Mouse (Mus musculus) C2C12 (cell line): Measurements from ENCODE around the gene Notch4. TPM values are rescaled to one million over a fixed set of nuclear protein-coding genes. Genes with fewer than 3 reads are reported as not detected.

ENCODE experiments used
- H3K27me3 ChIP-seq: one replicate; pipeline ENCODE4 v1.6.1; 2011; ENCODE audit not compliant: control insufficient read depth, insufficient read depth, insufficient read length
- H3K36me3 ChIP-seq: one replicate; pipeline ENCODE4 v1.6.1; 2011; ENCODE audit not compliant: control insufficient read depth, insufficient read depth
- H3K4me3 ChIP-seq: one replicate; pipeline ENCODE4 v1.5.1; 2011; ENCODE audit warnings: mild to moderate bottlenecking, control low read depth; ENCODE audit not compliant: poor library complexity, insufficient read depth, severe bottlenecking
- H3K79me2 ChIP-seq: one replicate; pipeline ENCODE4 v1.6.1; 2011; ENCODE audit not compliant: control insufficient read depth, insufficient read depth
- H3K79me3 ChIP-seq: one replicate; pipeline ENCODE4 v1.6.1; 2011; ENCODE audit warnings: low read depth, control low read depth
- H3ac ChIP-seq: one replicate; pipeline ENCODE3; 2011; ENCODE audit warnings: low read depth; ENCODE audit not compliant: control insufficient read depth, insufficient read length
- CEBPB ChIP-seq: IDR thresholded peaks from one replicate; pipeline ENCODE4 v1.6.1; 2011; ENCODE audit warnings: low read depth, mild to moderate bottlenecking, control low read depth, moderate library complexity
- CTCF ChIP-seq: IDR thresholded peaks from one replicate; pipeline ENCODE4 v1.5.1; 2011; ENCODE audit not compliant: control insufficient read depth, insufficient read depth, insufficient read length
- FOSL1 ChIP-seq: IDR thresholded peaks from one replicate; pipeline ENCODE4 v1.8.0; 2011; ENCODE audit warnings: mild to moderate bottlenecking, low read length; ENCODE audit not compliant: poor library complexity, insufficient read depth, severe bottlenecking
- MAX ChIP-seq: IDR thresholded peaks from one replicate; pipeline ENCODE4 v1.6.1; 2011; ENCODE audit warnings: mild to moderate bottlenecking, control low read depth
- MYOD1 ChIP-seq: IDR thresholded peaks from one replicate; pipeline ENCODE4 v1.6.1; 2011; ENCODE audit warnings: low read depth; ENCODE audit not compliant: control insufficient read depth, insufficient read length
- MYOG ChIP-seq: IDR thresholded peaks from one replicate; pipeline ENCODE4 v1.6.1; 2011; ENCODE audit not compliant: control insufficient read depth, insufficient read length; ENCODE audit errors: extremely low read depth
- USF1 ChIP-seq: IDR thresholded peaks from one replicate; pipeline ENCODE4 v1.6.1; 2011; ENCODE audit warnings: low read depth, mild to moderate bottlenecking, control low read depth, moderate library complexity
- polyA plus RNA-seq: library from polyadenylated mRNA; unstranded; fragments of >200 nt; fragmentation: generic; extraction: Trizol; gene quantifications from one replicate; pipeline ENCODE4 v1.2.1, GENCODE M21; 2012; ENCODE audit warnings: missing spikeins

Gene Notch4
- polyA plus RNA-seq, 1 experiment = 0.51 TPM

DNA sequence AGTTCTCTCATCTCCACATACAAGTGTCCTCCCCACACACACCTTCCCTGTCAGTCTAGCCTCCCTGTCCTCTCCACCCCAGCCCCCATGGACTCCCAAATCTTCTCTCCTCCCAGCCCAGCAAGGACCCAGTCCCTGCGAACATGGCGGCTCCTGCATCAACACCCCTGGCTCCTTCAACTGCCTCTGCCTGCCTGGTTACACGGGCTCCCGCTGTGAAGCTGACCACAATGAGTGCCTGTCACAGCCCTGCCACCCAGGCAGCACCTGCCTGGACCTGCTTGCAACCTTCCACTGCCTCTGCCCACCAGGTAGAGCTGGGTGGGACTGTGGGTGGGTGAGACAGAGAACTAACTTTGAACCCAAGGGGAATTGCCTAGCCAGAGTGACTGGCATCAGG is 5.9 kb downstream of the Notch4 start:
- TF ChIP-seq MYOD1 = no peak
- no peak for TF ChIP-seq CTCF
- no peak for TF ChIP-seq CEBPB
- no peak for TF ChIP-seq FOSL1
- no peak for TF ChIP-seq MAX
- no peak for TF ChIP-seq USF1
- no peaks in the 10 kb centered on the region for H3K79me2 ChIP-seq
- no peak overlapping the region for H3ac ChIP-seq
- H3K27me3 ChIP-seq = peaks cover 44% of the 10 kb centered on the region
- H3K4me3 ChIP-seq = no peak overlapping the region
- H3K79me3 ChIP-seq = no peaks in the 10 kb centered on the region
- H3K36me3 ChIP-seq = no peaks in the 10 kb centered on the region

DNA sequence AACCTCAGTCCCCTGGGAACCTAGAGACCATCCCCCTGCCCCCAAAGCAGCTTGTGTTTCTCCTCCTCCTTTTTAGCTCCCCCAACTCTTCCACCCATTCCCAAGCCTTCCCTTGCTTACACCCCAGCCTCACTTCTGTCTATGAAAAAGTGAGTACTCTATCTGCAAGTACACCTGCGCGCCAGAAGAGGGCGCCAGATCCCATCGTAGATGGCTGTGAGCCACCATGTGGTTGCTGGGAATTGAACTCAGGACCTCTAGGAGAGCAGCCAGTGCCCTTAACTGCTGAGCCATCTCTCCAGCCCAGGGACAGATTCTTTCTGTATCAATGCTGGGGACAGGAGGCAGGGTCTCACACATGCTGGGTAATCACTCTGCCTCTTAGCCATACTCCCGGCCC is 7.8 kb downstream of the Notch4 start:
- H3ac ChIP-seq = no peak overlapping the region
- peaks cover 35% of the 10 kb centered on the region for H3K27me3 ChIP-seq
- no peaks in the 10 kb centered on the region for H3K79me3 ChIP-seq
- no peak overlapping the region for H3K4me3 ChIP-seq
- TF ChIP-seq CTCF (no peak), FOSL1 (no peak), MYOD1 (no peak), MYOG (no peak), CEBPB (no peak), MAX (no peak), USF1 (no peak)
- no peaks in the 10 kb centered on the region for H3K36me3 ChIP-seq
- no peaks in the 10 kb centered on the region for H3K79me2 ChIP-seq

GRCm38 (mm10) chr17:34572361-34572760 is 8.3 kb downstream of the Notch4 start:
- TF ChIP-seq CEBPB (no peak), MYOD1 (no peak), MYOG (no peak), CTCF (no peak), USF1 (no peak), MAX (no peak), FOSL1 (no peak)
- no peak overlapping the region for H3K4me3 ChIP-seq

GRCm38 (mm10) chr17:34576577-34576976 is 12.5 kb downstream of the Notch4 start:
- H3ac ChIP-seq = no peak overlapping the region
- H3K36me3 ChIP-seq = no peaks in the 10 kb centered on the region
- no peaks in the 10 kb centered on the region for H3K79me3 ChIP-seq

More at GRCm38 (mm10) chr17:34572361-34572760, 8.3 kb downstream of the Notch4 start:
- no peak overlapping the region for H3ac ChIP-seq
- peaks cover 30% of the 10 kb centered on the region for H3K27me3 ChIP-seq
- no peaks in the 10 kb centered on the region for H3K79me2 ChIP-seq
- no peaks in the 10 kb centered on the region for H3K36me3 ChIP-seq
- H3K79me3 ChIP-seq = no peaks in the 10 kb centered on the region

GRCm38 (mm10) chr17:34578070-34578469 is 14.0 kb downstream of the Notch4 start:
- no peaks in the 10 kb centered on the region for H3K79me3 ChIP-seq
- H3K4me3 ChIP-seq = no peak overlapping the region
- TF ChIP-seq CTCF (no peak), MAX (no peak), MYOG (no peak), MYOD1 (no peak), FOSL1 (no peak), CEBPB (no peak), USF1 (no peak)
- H3K79me2 ChIP-seq = no peaks in the 10 kb centered on the region
- peaks cover 50% of the 10 kb centered on the region for H3K27me3 ChIP-seq
- H3ac ChIP-seq = no peak overlapping the region
- no peaks in the 10 kb centered on the region for H3K36me3 ChIP-seq

More at GRCm38 (mm10) chr17:34576577-34576976, 12.5 kb downstream of the Notch4 start:
- H3K4me3 ChIP-seq = no peak overlapping the region
- H3K79me2 ChIP-seq = no peaks in the 10 kb centered on the region
- TF ChIP-seq USF1 = no peak
- no peak for TF ChIP-seq FOSL1
- no peak for TF ChIP-seq MAX
- TF ChIP-seq CTCF = no peak
- TF ChIP-seq MYOG = no peak
- TF ChIP-seq CEBPB = no peak
- peaks cover 41% of the 10 kb centered on the region for H3K27me3 ChIP-seq

DNA sequence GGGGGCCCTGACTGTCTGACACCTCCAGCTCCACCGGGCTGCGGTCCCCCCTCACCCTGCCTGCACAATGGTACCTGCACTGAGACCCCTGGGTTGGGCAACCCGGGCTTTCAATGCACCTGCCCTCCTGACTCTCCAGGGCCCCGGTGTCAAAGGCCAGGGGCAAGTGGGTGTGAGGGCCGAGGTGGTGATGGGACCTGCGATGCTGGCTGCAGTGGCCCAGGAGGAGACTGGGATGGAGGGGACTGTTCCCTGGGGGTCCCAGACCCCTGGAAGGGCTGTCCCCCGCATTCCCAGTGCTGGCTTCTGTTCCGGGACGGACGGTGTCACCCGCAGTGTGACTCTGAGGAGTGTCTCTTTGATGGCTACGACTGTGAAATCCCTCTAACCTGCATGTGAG is 18.5 kb downstream of the Notch4 start:
- H3K36me3 ChIP-seq = no peaks in the 10 kb centered on the region
- TF ChIP-seq FOSL1 (no peak), MAX (no peak), MYOD1 (no peak), USF1 (no peak), MYOG (no peak), CEBPB (no peak), CTCF (no peak)
- no peaks in the 10 kb centered on the region for H3K79me3 ChIP-seq
- H3K27me3 ChIP-seq = peaks cover 32% of the 10 kb centered on the region
- no peak overlapping the region for H3K4me3 ChIP-seq
- no peaks in the 10 kb centered on the region for H3K79me2 ChIP-seq
- no peak overlapping the region for H3ac ChIP-seq
